Mouse (Mus musculus) thymus, adult 2 months (tissue): Measurements from ENCODE around the gene Adgb. TPM values are rescaled to one million over a fixed set of nuclear protein-coding genes. Genes with fewer than 3 reads are reported as not detected.

Experiments used
- DNase-seq: peaks from one replicate; pipeline ENCODE4 v3.0.0; 2021
- H3K27ac ChIP-seq: fragments of 200-500 bp; 2 replicates; pipeline ENCODE4 v1.5.1; 2012; ENCODE audit warnings: low read length, control low read depth; ENCODE audit not compliant: control insufficient read depth, insufficient read depth
- H3K27me3 ChIP-seq: fragments of 200-500 bp; 2 replicates; pipeline ENCODE4 v1.6.1; 2012; ENCODE audit warnings: mild to moderate bottlenecking, low read length, moderate library complexity, mixed read lengths; ENCODE audit not compliant: control insufficient read depth, insufficient read depth
- H3K36me3 ChIP-seq: fragments of 200-500 bp; 2 replicates; pipeline ENCODE4 v1.6.1; 2012; ENCODE audit warnings: mild to moderate bottlenecking, low read length, moderate library complexity; ENCODE audit not compliant: control insufficient read depth, insufficient read depth
- H3K4me1 ChIP-seq: fragments of 200-500 bp; replicated peaks from 2 replicates; pipeline ENCODE4 v1.6.1; 2012; ENCODE audit warnings: low read length; ENCODE audit not compliant: control insufficient read depth, insufficient read depth
- H3K4me3 ChIP-seq: fragments of 200-500 bp; 2 replicates; pipeline ENCODE4 v1.5.1; 2012; ENCODE audit warnings: mild to moderate bottlenecking, low read length, control low read depth, moderate library complexity; ENCODE audit not compliant: control insufficient read depth, insufficient read depth
- CTCF ChIP-seq: fragments of 200-500 bp; IDR thresholded peaks from 2 replicates; pipeline ENCODE4 v1.5.1; 2012; ENCODE audit warnings: mild to moderate bottlenecking, control low read depth, low read length, moderate library complexity, borderline replicate concordance; ENCODE audit not compliant: control insufficient read depth, poor library complexity, insufficient read depth; ENCODE audit errors: extremely low read depth
- POLR2A ChIP-seq: fragments of 200-500 bp; IDR thresholded peaks from 2 replicates; pipeline ENCODE4 v1.6.1; 2012; ENCODE audit warnings: mild to moderate bottlenecking, low read length, control low read depth, moderate library complexity; ENCODE audit not compliant: control insufficient read depth, poor library complexity, insufficient read depth; ENCODE audit errors: extremely low read depth
- WGBS: fragments of 180-500 bp; shearing (Covaris S2); methylation state at CpG from one replicate; pipeline ENCODE4 v1.1.7; 2018; 5-methylcytosine and 5-hydroxymethylcytosine counted together
- polyA plus RNA-seq: library from polyadenylated mRNA; depleted of rRNA; stranded (reverse); fragments of >200 nt; gene quantifications from 2 replicates; pipeline ENCODE4 v1.2.3, GENCODE M21; 2012

Adgb gene
- polyA plus RNA-seq, 1 experiment, result 0.74 TPM

- WGBS, result 19% methylated on average over 3 of the region's 3 CpGs
These were observed 116.4 kb downstream of the Adgb start for GRCm38 (mm10) chr10:10355605-10356227.

GRCm38 (mm10) chr10:10352184-10352583, 119.9 kb downstream of the Adgb start:
- H3K36me3 ChIP-seq, result no peaks in the 10 kb centered on the region
- WGBS, result 74% methylated on average over 3 of the region's 3 CpGs

More at GRCm38 (mm10) chr10:10355605-10356227, 116.4 kb downstream of the Adgb start:
- peak; percentile 5 for DNase-seq
- Histone ChIP-seq H3K27me3 (no peaks in the 10 kb centered on the region), H3K27ac (no peak overlapping the region), H3K36me3 (no peaks in the 10 kb centered on the region), H3K4me1 (no peaks in the 10 kb centered on the region), H3K4me3 (no peak overlapping the region)
- TF ChIP-seq POLR2A, result no peak
- no peak for TF ChIP-seq CTCF

DNA sequence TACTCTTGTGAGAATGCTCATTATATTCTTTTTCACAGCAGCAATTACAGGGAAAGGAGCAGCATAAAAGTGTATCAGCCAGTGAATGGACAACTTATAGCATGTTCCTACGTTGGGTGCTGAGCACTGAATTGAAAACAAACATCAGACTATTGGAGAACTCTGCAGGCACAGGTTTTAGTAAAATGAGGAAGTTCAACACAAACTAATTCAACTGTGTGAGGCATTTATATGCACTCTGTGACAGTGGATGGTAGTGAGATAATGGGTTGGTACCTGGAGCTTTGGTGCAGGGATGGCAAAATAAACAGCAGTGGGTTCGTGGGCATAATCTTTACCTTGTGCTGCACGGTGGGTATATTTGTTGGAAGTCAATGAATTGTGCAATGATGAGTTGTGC, 121.6 kb downstream of the Adgb start:
- Histone ChIP-seq H3K36me3 (no peaks in the 10 kb centered on the region), H3K4me3 (no peak overlapping the region), H3K27me3 (no peaks in the 10 kb centered on the region), H3K27ac (no peak overlapping the region), H3K4me1 (no peaks in the 10 kb centered on the region)
- no peak for DNase-seq
- TF ChIP-seq POLR2A (no peak), CTCF (no peak)
- 61% methylated on average over 3 of the region's 3 CpGs for WGBS

More at GRCm38 (mm10) chr10:10352184-10352583, 119.9 kb downstream of the Adgb start:
- Histone ChIP-seq H3K27me3 (no peaks in the 10 kb centered on the region), H3K4me3 (no peak overlapping the region), H3K4me1 (no peaks in the 10 kb centered on the region), H3K27ac (no peak overlapping the region)
- DNase-seq, result no peak
- TF ChIP-seq CTCF, result no peak
- no peak for TF ChIP-seq POLR2A

GRCm38 (mm10) chr10:10343930-10344329, 128.2 kb downstream of the Adgb start:
- no peak for DNase-seq
- Histone ChIP-seq H3K27me3 (no peaks in the 10 kb centered on the region), H3K4me3 (no peak overlapping the region), H3K36me3 (no peaks in the 10 kb centered on the region), H3K27ac (no peak overlapping the region), H3K4me1 (no peaks in the 10 kb centered on the region)
- TF ChIP-seq POLR2A, result no peak
- TF ChIP-seq CTCF, result no peak
- WGBS, result 97% methylated on average over 3 of the region's 3 CpGs

- Histone ChIP-seq H3K4me3 (no peak overlapping the region), H3K4me1 (peaks cover 3% of the 10 kb centered on the region), H3K36me3 (no peaks in the 10 kb centered on the region), H3K27ac (no peak overlapping the region), H3K27me3 (no peaks in the 10 kb centered on the region)
- no peak for DNase-seq
- WGBS, result 97% methylated on average over 2 of the region's 2 CpGs
- no peak for TF ChIP-seq POLR2A
- TF ChIP-seq CTCF, result no peak
These were observed 146.6 kb downstream of the Adgb start for GRCm38 (mm10) chr10:10325560-10325959.

- Histone ChIP-seq H3K4me1 (peaks cover 3% of the 10 kb centered on the region), H3K4me3 (no peak overlapping the region), H3K27ac (no peak overlapping the region), H3K27me3 (no peaks in the 10 kb centered on the region), H3K36me3 (no peaks in the 10 kb centered on the region)
- WGBS, result 92% methylated on average over 11 of the region's 11 CpGs
- no peak for DNase-seq
- TF ChIP-seq POLR2A, result no peak
- TF ChIP-seq CTCF, result no peak
These were observed 149.2 kb downstream of the Adgb start for GRCm38 (mm10) chr10:10322961-10323360.
